Mouse (Mus musculus) heart, adult 11 months (tissue): ENCODE data around the gene Foxp1.
A peak's percentile ranks its signal among the peaks of the same experiment; 100 is the strongest.

Experiments used
- DNase-seq: peaks from one replicate; pipeline ENCODE4 v3.0.0; 2022

Gene Foxp1

GRCm38 (mm10) chr6:99519806-99520675 lies 2.5 kb downstream of the Foxp1 start:
- DNase-seq = peak; percentile 95

GRCm38 (mm10) chr6:99519052-99519451 lies 3.5 kb downstream of the Foxp1 start:
- no peak for DNase-seq

GRCm38 (mm10) chr6:99515667-99516199 lies 6.8 kb downstream of the Foxp1 start:
- DNase-seq = no peak

- DNase-seq = no peak
Observed at GRCm38 (mm10) chr6:99511862-99512261, 10.7 kb downstream of the Foxp1 start.

GRCm38 (mm10) chr6:99509189-99509592 lies 13.3 kb downstream of the Foxp1 start:
- DNase-seq = peak; percentile 95

- no peak for DNase-seq
Observed at GRCm38 (mm10) chr6:99506816-99507215, 15.7 kb downstream of the Foxp1 start.

GRCm38 (mm10) chr6:99503741-99504140 lies 18.8 kb downstream of the Foxp1 start:
- peak; percentile 78 for DNase-seq

GRCm38 (mm10) chr6:99502727-99503126 lies 19.8 kb downstream of the Foxp1 start:
- peak; percentile 82 for DNase-seq

GRCm38 (mm10) chr6:99502314-99502713 lies 20.2 kb downstream of the Foxp1 start:
- peak; percentile 93 for DNase-seq

- DNase-seq = peak; percentile 61
Observed at GRCm38 (mm10) chr6:99500570-99501270, 21.8 kb downstream of the Foxp1 start.

- no peak for DNase-seq
Observed at GRCm38 (mm10) chr6:99498082-99498481, 24.4 kb downstream of the Foxp1 start.

GRCm38 (mm10) chr6:99496114-99496513 lies 26.4 kb downstream of the Foxp1 start:
- DNase-seq = no peak

GRCm38 (mm10) chr6:99492937-99493336 lies 29.6 kb downstream of the Foxp1 start:
- no peak for DNase-seq

GRCm38 (mm10) chr6:99491979-99492544 lies 30.5 kb downstream of the Foxp1 start:
- no peak for DNase-seq

GRCm38 (mm10) chr6:99491146-99491545 lies 31.4 kb downstream of the Foxp1 start:
- no peak for DNase-seq

- peak; percentile 89 for DNase-seq
Observed at GRCm38 (mm10) chr6:99489900-99490648, 32.4 kb downstream of the Foxp1 start.

GRCm38 (mm10) chr6:99489423-99489822 lies 33.1 kb downstream of the Foxp1 start:
- DNase-seq = peak; percentile 85

- DNase-seq = peak; percentile 95
Observed at GRCm38 (mm10) chr6:99485884-99486640, 36.5 kb downstream of the Foxp1 start.

GRCm38 (mm10) chr6:99485217-99485883 lies 37.2 kb downstream of the Foxp1 start:
- DNase-seq = peak; percentile 99

- DNase-seq = no peak
Observed at GRCm38 (mm10) chr6:99484884-99485216, 37.7 kb downstream of the Foxp1 start.

GRCm38 (mm10) chr6:99484197-99484725 lies 38.3 kb downstream of the Foxp1 start:
- no peak for DNase-seq
